Mouse (Mus musculus): Measurements from ENCODE around the gene Tmem189. TPM values are rescaled to one million over a fixed set of nuclear protein-coding genes. Genes with fewer than 3 reads are reported as not detected.

The Tmem189 gene
- total RNA-seq (2021), result 10 to 100 TPM; 29.9 to 30.1 TPM
- polyA plus RNA-seq (2012; rRNA removed), result 72.0 and 77.3 TPM in 2 replicates
- long read RNA-seq, transcript Tmem189-201 (6 exons, 2,329 nt), result major isoform, 56 of 60 reads
- long read RNA-seq, partial matches to known transcripts, result 0 of 60 reads
- long read RNA-seq, other reads (novel, unspliced or antisense), result 3 of 60 reads

DNA sequence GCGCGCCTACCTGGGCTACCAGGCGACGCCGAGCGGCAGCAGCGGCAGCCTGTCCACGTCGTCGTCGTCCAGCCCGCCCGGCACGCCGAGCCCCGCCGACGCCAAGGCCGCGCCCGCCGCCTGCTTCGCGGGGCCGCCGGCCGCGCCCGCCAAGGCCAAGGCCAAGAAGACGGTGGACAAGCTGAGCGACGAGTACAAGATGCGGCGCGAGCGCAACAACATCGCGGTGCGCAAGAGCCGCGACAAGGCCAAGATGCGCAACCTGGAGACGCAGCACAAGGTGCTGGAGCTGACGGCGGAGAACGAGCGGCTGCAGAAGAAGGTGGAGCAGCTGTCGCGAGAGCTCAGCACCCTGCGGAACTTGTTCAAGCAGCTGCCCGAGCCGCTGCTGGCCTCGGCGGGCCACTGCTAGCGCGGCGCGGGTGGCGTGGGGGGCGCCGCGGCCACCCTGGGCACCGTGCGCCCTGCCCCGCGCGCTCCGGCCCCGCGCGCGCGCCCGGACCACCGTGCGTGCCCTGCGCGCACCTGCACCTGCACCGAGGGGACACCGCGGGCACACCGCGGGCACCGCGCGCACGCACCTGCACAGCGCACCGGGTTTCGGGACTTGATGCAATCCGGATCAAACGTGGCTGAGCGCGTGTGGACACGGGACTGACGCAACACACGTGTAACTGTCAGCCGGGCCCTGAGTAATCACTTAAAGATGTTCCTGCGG is at the start of gene Tmem189:
Tmem189 (minus strand) TSS at position 322 of the 718 bp plus-strand sequence.
- DNase-seq, result peak; percentile 83

DNA sequence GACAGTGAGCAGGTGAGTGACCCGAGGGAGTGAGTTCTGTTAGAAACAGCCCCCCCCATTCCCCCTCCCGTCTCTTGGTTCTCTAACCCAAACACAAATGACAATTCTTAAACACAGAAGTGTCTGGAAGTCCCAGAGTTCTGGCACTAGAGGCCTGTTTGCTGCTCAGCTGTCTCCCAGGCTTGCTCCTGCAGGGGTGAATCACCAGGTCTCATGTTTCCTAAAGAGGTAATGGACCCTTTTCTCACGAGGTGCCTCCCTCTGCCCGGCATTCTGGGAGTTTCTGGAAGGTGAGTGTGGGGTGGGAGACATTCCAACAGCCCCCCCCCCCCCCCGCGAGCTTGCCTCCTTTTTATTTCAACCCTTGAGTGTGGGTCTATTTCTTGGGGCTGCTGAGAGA is 49.4 kb upstream of the Tmem189 start:
- no peak for DNase-seq

DNA sequence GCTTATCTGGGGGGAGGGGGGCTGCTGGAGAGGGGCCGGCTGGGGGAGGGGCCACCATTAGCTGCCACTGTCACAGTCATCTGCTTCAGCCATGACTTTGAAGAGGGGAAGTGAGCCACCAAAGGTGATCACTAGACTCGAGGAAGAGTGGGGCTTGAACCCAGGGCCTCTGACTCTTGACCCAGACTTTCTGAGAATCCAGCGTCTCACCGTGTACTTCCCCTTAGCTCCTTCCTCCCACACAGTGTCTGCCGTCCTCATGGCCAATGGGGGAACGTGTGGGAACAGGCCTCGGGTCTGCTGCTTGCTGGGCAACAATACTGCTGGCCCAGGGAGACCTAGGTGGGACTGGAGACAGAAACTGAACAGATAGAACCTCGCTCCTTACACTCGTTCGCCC is 45.2 kb upstream of the Tmem189 start:
- DNase-seq, result no peak

DNA sequence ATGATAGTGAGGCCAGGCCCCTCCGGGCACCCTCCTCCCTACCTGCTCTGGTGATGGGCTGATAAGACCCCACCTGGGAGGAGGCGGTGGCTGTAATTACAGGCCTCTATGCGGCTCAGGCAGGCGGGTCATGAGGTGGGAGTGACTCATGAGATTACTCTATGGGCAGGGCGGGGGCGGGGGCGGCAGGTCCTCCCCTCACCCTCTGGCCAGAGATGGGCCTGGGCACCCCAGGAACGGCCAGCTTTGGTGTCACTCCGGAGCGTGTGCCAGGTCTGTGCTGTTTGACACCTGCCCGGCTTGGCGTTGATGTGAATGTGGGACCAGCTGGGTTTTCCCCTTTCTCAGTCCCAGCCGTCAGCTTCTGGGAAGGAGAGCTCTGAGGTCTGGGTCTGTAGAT is 41.5 kb upstream of the Tmem189 start:
- DNase-seq, result no peak

DNA sequence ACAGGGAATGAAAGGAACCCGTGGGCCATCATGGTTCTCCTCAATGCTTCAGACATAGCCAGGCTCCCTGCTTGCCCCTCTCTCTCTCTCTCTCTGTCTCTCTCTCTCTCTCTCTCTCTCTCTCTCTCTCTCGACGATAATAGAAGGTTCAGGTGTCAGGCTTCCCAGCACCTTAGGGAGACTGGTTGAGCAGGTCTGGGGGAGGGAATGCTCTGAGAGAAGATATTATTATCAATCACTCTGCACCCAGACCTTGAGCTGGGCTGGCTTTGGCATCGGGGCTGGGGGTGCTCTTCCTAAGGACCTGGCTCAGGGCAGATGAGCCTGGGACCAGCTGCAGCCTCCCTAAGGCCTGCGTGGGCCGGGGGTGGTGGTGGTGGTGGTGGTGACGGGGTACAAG is 40.4 kb upstream of the Tmem189 start:
- no peak for DNase-seq

DNA sequence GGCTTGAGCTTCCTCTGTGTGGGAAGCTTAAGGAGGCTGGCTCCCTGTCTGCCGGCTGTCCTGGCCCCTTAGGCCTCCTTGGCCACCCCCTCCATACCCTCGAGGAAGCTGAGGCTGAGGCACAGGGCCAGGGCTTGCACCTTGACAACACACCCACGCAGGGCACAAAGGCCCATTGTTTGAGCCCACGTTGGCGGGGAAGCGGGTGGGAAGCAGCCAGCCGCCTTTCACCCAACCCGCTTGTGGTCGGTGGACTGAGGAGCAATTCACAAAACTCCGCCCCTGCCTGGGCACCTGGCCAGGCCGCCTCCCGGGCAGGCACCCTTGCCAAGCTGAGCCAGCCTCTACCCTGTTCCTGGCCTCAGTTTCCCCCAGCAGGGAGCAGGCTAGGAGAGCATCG is 37.5 kb upstream of the Tmem189 start:
- peak; percentile 51 for DNase-seq

DNA sequence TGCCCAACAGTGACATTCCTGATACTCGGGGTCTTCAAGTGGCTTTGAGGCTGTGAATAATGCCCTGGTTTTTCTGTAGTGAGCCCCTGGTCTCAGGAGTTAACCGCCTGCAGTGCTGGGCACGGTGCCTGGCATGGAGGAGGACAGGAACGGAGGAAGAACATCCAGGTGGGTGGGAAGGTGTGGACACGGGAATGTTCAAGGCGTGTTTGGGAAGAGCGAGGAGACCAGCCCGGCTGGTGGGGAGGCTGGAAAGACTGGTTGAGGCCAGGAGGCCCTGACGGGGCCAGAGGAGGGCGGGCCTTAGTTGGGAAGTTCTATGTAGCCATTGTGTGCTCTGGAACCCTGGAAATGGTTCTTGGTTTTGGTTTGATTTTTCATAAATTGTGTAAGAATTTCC is 36.3 kb upstream of the Tmem189 start:
- DNase-seq, result no peak

DNA sequence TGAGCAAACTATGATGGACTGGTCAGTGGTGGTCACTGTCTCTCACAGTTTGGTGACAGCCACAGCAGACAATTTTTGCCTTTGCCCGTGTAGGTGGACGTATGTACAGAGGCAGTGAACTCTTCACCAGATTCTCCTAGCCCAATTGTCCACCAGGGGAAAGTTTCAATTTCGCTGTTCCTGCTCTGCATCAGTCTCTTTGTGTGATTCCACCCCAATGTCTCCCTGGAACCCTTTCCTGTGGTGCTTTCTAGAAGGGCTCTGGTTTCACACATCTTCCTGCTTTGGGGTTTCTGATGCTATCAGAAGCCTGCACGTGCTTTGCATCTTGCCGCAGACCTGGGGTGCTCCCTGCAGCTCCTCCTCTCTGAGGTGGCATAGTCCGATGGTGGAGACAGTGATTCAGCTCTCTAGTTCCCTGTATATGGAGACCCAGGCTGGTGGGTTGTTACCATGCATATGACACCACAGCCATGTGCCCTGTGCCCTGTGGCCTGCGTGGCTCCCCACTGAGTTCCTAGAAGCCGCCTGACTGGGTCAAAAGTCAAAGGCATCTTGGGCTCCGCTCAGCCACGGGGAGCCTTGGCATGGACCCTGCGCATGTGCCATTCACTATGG is 34.1 kb upstream of the Tmem189 start:
- no peak for DNase-seq

DNA sequence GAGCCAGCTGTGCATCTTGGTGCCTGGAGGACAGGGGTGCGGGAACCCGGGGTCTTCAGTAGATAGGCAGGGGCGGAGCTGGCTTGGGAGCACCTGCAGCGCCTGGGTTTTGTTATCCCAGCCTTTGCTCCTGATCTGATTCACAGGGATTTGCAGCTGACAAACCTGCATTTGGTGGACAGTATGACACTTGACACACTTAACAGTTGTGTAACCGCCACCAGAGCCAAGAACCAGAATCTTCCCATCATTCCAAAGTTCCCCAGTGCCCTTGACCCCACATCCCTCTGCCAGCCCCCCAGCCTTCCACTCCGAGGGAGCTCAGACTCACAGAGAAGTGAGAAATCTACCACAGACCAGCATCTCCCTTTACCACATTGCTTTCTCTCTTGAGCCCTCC is 32.9 kb upstream of the Tmem189 start:
- DNase-seq, result no peak

DNA sequence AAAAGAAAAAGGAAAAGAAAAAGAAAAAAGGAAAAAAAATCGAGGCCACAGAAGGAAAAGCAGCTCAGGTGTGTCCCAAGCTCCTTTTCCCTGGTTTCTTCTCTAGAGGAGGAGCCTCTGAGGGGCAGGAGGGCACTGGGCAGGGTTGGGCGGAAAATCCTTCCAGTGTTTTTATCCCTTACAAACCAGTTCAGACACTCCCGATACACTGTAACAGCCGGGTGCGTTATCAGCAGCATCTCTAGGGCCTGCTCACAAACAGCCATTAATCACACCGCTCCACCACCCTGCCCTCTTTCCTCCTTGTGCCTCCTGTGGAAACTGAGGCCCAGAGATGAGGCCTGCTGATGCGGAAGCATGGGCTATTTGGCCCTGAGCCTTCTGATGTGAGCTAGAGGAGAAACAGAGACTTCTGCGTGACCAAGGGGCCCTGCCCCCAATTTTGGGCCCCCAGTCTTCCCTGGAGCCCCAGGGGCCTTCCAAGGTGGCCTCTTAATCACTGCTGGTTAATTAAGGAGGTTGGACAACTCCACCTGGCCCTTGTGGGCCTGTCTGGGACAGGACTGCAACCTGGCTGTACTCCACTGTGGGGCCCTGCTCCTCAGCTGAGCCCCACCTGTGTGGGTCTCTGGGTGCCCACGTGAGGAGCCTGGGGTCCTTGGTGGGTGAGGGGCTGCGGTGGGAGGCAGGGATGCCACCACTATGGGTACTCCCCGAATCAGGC is 31.7 kb upstream of the Tmem189 start:
- DNase-seq, result no peak

DNA sequence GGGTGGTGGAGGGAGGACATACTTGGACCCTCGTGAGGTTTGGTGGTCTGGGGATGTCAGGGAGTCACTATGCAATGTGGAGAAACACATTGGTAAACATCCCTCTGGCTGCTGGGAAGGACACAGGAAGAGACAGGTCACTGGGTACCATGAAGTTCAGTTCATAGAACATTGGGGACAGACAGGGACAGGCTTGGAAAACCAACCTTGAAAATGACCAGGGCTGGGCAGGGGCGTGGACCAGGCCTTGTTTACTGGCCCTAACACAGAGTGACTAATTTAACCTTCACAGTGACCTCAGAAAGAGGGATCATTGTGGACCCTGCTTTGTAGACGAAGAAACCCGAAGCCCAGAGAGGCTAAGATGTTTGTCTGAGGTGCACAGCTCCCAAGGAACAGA is 29.9 kb upstream of the Tmem189 start:
- DNase-seq, result peak; percentile 65

DNA sequence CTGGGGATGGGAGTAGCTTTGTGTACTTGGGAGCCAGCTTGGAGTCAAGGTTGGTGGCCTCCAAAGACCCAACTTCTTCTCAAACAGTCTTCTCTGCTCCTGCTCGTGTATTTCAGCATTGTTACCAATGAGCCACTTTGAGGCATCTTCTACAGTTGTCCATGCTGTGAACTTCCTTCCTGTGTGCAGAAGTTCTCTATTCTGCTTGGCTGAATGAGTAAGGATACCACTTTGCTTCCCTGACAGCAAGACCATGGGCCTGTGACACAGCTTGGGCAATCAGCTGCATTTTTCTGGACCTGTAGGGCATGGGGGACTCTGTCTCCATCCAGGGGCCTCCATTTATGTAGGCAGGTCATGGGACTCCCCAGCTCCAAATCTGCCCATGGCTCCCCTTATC is 27.6 kb upstream of the Tmem189 start:
- DNase-seq, result no peak

DNA sequence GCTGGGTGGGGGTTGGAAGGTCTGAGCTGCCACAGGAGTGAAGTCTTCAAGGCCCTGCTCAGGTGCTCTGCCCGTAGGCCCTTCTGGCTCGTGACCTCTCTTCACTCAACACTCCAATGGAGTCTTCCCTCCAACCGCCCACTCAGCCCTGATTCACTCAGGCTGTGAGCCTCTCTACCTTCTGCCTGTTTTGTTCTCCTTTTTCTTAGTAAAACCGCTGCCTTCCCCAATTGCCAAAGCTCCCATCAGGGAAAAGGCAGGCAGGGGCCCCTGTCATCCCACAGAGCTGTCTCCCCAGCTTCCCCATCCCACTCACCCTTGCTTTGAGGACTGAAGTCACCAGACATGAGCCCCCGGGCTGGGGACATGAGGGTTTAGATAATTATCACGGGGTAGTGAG is 25.4 kb upstream of the Tmem189 start:
- no peak for DNase-seq

DNA sequence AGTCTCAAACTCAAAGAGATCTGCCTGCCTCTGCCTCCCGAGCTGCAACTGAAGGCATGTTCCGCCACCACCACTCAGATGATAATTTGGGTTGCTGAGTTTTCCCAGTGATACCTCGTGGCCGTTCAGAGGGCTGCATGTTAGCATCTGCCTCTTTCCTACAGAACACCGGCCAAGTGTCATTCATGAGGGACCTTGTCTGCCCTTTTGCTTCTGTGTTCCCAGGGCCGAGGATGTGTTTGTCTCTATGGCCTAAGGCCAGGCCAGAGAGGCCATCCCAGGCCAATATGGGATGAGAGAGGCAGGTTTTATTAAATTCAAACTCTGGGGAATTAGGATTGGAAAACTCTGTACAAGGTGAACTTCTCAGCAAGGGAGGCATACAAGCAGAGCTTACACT is 24.7 kb upstream of the Tmem189 start:
- DNase-seq, result no peak

DNA sequence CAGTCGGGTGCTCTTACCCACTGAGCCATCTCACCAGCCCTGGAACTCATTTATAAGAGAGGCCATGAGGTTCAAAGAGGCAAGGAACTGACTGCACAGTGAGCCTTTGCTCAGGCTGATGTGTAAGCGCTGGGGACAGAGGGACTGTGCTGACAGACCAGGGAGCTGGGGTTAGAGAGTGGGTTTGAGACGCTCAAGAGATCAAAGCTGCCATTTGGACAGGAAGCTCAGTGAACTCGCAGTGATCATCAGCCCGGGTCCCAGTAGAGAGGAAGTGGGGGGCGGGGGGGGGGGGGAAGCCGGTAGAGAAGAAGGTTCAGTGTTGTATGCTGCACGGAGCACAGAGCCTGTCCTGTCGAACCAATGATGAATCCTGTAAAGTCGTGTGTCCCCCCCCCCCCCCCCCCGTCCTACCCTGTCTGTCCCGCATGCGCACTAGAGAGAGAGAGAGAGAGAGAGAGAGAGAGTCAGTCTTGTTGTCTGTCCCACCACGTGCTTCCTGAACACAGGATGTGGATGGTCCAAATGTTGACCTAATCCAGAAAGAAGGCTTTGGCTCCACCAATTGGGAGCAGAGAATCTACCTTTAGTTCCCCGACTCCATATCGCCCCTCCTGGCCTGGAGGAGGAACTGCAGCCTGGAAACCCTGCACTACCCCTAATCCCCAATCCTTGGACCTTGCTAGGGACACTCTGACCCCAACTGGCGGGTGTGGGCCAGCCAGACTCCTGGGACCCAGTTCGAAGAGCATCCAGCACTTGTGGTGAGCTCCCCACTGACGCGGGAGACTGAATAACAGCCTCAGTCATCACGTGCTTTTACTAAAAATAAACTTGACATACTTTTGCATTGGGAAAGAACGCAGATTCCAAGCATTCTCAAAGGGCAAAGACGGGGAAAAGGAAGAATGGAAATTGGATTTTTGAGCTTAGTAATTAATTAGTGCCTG is 23.5 kb upstream of the Tmem189 start:
- DNase-seq, result no peak

DNA sequence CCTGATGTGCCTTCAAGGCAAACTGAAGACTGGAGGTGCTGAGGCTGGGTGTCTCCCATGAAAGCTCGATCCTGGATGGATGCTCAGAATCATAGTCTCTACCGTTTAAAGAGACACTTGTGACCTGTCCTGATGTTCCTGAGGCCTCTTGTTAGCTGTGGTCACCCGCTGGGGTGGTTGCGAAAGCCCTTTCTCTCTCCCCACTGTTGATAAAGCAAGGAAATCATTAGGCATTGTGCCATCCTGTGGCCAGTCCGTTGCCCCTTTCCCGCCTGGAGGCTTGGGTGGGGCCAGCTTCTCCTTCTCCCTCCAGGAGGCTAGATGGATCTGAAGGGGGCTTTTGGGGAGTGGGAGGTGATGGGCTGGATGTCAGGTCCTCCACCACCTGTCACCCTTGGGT is 21.0 kb upstream of the Tmem189 start:
- no peak for DNase-seq

DNA sequence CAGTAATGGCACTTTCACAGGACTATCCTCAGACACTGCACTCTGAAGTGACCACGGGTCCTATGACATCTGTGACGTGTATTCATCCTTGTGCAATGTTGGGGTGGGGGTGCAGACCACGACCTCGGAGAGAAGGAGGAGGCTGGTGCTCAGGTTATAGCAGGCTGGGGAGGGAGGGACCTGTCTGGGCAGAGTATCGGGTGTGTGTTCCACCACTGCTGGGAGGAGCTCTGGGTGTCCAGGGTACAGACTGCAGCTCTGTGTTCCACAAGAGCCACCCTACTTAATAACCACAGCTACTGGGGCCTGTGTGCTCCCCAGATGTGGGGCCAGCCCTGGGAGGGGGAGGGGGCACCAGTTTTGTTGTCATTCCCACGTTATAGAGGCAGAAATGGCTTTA is 20.3 kb upstream of the Tmem189 start:
- no peak for DNase-seq

DNA sequence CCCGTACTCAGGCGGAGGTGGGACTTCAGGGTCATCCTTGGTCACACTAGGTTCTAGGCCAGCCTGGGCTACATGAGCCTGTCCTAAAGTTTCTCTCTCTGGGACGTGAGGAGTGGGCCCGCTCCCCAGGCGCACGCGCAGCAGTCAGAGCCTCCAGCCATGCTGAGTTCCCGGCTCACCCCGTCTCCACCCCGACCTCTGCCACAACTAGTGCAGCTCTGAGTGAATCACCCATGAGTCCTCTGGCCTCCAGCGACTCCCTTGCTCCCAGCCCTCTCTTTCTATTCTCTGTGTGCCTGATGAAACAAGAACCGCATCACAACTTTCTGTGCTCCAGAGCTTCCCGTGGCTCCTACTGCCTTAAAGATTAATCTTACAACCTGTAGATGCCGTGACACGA is 18.8 kb upstream of the Tmem189 start:
- peak; percentile 76 for DNase-seq

DNA sequence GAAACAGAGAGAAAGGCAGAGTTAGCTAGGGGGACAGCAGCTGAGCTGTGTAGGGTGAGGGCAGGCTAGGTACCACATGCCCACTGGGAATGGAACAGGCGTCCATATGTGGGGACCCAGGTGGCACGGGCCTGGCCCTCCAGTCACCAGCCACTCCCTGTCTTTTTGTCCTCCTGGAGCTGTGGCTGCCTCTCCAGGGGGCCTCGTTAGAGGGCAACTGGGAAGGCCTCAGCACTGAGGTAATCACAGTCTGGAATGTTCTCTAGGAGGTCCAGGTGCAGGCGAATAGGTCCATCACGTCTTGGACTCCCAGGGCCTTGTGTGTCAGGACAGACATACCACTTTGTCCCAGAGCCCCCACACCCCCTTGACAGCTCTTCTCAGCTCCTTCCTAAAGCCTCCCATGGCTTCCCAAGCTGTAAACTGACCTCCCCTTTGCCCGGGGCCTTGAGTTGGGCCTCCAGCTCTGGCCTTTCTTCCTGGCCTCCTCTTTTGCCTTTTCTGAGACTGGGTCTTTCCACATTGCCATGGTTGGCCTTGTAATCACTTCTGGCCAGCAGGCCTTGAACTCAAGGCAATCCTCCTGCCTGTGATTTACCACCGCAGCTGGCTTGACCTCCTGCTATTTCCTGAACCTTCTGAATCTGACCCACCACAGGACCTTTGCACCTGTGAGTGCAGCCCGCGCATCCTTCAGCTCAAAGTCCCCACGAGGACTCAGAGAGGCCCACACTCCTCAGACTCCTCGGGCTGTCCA is 16.7 kb upstream of the Tmem189 start:
- DNase-seq, result peak; percentile 70

DNA sequence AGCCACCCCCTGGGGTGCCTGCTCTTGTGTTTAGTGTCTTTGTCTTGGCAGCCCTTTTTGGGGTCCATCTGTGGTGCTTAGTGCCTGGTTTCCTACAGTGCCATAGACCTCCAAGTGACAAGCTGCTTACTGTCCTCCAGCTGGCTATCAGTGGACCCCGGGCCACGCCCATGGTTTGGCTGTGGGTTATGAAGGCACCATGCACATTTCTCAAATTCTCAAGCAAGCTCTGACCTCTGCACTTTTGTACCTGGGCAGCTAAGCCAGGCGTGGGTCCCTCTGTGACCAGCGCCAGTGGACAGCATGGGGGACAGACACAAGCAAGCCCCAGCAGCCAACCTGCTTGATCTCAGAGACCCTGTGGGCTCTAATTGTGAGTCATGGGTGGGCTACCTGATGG is 14.8 kb upstream of the Tmem189 start:
- no peak for DNase-seq

DNA sequence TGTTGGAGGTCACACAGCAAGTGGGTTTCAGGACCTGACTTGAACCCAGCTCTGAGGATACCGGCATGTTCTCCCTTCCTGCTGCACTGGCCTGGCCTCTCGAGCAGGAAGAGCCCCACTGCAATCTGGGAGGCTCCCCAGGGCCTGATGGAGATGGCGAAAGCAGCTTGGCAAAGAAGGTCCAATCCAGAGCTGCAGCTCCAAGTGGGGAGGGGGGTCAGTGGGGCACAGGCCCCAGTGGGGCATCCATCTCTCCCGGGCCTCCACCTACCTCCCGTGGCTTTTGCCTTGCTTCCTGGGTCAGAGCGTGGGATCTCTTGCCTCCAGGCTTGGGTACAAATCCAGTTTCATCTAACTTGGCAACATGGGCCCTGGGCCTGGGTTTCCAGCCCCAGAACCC is 12.5 kb upstream of the Tmem189 start:
- peak; percentile 67 for DNase-seq

All from adrenal gland, adult 2 months (tissue).